Mouse (Mus musculus) frontal cortex, postnatal 14 days (tissue): Measurements from ENCODE around the gene Tppp2.
"Not testable (repeated sequence)": the region's sequence is repeated elsewhere in the genome, so short reads cannot be mapped to it uniquely, and the experiment has no call there.

Experiments
- DNase-seq, 2 experiments: peaks; one replicate each; pipeline ENCODE4 v3.0.0; 2022; ENCODE audit warnings: low spot score in 2 of 2

The Tppp2 gene

GRCm38 (mm10) chr14:51911301-51911700, 6.9 kb upstream of the Tppp2 start:
- no peak for DNase-seq

- no peak for DNase-seq
Observed at GRCm38 (mm10) chr14:51912391-51913061, 5.7 kb upstream of the Tppp2 start.

GRCm38 (mm10) chr14:51913062-51913959, 4.9 kb upstream of the Tppp2 start:
- DNase-seq = peak; percentile 55 to 60

GRCm38 (mm10) chr14:51913960-51914762, 4.1 kb upstream of the Tppp2 start, which contains the start of gene Ndrg2:
Gene Ndrg2 (minus strand): TSS chr14:51914158.
- peak; percentile 60 to 77 for DNase-seq

- DNase-seq = no peak
Observed at GRCm38 (mm10) chr14:51915030-51915429, 3.2 kb upstream of the Tppp2 start.

GRCm38 (mm10) chr14:51916539-51916938, 1.7 kb upstream of the Tppp2 start:
- DNase-seq = no peak

- DNase-seq = no peak
Observed at GRCm38 (mm10) chr14:51918966-51919365, 741 bp downstream of the Tppp2 start.

- peak in 1 of 2 experiments; percentile 68 for DNase-seq
Observed at GRCm38 (mm10) chr14:51921759-51922570, 3.7 kb downstream of the Tppp2 start.

GRCm38 (mm10) chr14:51922571-51922865, 4.3 kb downstream of the Tppp2 start, which contains the start of gene Rnase13:
Gene Rnase13 (minus strand): TSS chr14:51922773.
- no peak for DNase-seq

- DNase-seq = no peak
Observed at GRCm38 (mm10) chr14:51922910-51923309, 4.7 kb downstream of the Tppp2 start.

- DNase-seq = no peak
Observed at GRCm38 (mm10) chr14:51923492-51923891, 5.3 kb downstream of the Tppp2 start.

- not testable (repeated sequence) for DNase-seq
Observed at GRCm38 (mm10) chr14:51926930-51927329, 8.7 kb downstream of the Tppp2 start.

GRCm38 (mm10) chr14:51929309-51929943, 11.2 kb downstream of the Tppp2 start:
- DNase-seq = peak in 1 of 2 experiments; percentile 50

GRCm38 (mm10) chr14:51929968-51930367, 11.7 kb downstream of the Tppp2 start:
- no peak for DNase-seq

GRCm38 (mm10) chr14:51930824-51931223, 12.6 kb downstream of the Tppp2 start:
- DNase-seq = peak in 1 of 2 experiments; percentile 61

- DNase-seq = no peak
Observed at GRCm38 (mm10) chr14:51932092-51933020, 14.1 kb downstream of the Tppp2 start.

GRCm38 (mm10) chr14:51939005-51939404, 20.8 kb downstream of the Tppp2 start:
- no peak for DNase-seq

GRCm38 (mm10) chr14:51940944-51941560, 22.8 kb downstream of the Tppp2 start:
- no peak for DNase-seq

- DNase-seq = no peak
Observed at GRCm38 (mm10) chr14:51941577-51941976, 23.4 kb downstream of the Tppp2 start.
